Mouse (Mus musculus) bone marrow, adult 2 months (tissue): ENCODE measurements around the gene Calcrl.

Experiments
- CTCF ChIP-seq: fragments of 200-500 bp; IDR thresholded peaks from 2 replicates; pipeline ENCODE4 v1.5.1; 2011; ENCODE audit warnings: low read length, control low read depth; ENCODE audit not compliant: control insufficient read depth, insufficient read depth
- POLR2A ChIP-seq: fragments of 200-500 bp; IDR thresholded peaks from 2 replicates; pipeline ENCODE4 v1.6.1; 2011; ENCODE audit warnings: low read depth, mild to moderate bottlenecking, control low read depth, low read length, borderline replicate concordance; ENCODE audit not compliant: control insufficient read depth

- TF ChIP-seq CTCF (no peak), POLR2A (no peak)
Observed at GRCm38 (mm10) chr2:84337774-84338450, 87.3 kb downstream of the Calcrl start.
